Mouse (Mus musculus): ENCODE measurements around the gene Npas2. TPM values are rescaled to one million over a fixed set of nuclear protein-coding genes. Genes with fewer than 3 reads are reported as not detected.

Gene Npas2
- polyA plus RNA-seq, 1 experiment from 2014 or later = 1.8 TPM

DNA sequence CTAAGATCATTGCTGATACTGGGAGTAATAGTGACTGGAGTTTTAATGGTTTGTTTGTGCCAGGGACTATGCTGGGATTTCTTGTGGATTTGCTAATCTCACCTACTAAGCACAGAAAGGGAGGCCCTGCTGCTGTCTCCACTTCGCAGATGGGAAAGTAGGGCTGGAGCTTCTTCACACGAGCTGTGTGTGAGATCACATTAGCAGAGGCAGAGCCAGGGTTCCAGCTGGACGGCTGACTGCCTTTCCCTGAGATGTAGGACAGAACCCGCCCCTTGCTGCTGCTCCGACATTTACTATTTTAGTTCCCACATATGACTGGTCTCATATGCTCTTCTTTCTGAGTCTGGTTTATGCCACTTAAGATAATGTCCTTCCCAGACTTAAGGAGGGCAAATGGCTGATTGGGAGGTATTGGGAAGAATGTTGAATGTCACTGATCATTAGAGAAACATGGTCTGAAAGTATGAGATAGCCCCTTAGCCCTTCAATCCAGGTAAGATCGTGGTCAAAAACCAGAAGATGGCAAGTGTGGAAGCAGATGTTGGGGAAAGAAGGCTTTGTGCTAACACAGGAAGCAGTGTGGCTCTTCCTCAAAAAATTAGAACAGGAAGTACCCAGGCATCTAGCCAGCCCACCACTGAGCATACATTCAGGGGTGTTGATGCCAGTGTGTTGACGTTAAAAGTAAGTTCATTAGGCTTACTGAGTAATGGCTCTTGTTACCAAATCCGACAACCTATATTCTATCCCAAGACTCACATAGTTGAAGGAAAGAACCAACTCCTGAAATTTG, 66.8 kb downstream of the Npas2 start:
- Histone ChIP-seq H3K9me3 (replicated peaks; ENCODE audit: control insufficient read depth, low read length) (no peaks in the 10 kb centered on the region), H3K9ac (ENCODE audit: low read length) (no peak overlapping the region), H3K36me3 (ENCODE audit: control insufficient read depth, insufficient read depth, low read length) (no peaks in the 10 kb centered on the region), H3K27me3 (ENCODE audit: control insufficient read depth, insufficient read depth, low read length) (no peaks in the 10 kb centered on the region), H3K27ac (ENCODE audit: low read length) (no peak overlapping the region), H3K4me1 (ENCODE audit: control insufficient read depth, insufficient read depth, low read length) (no peaks in the 10 kb centered on the region), H3K4me3 (replicated peaks; ENCODE audit: low read length) (no peak overlapping the region), H3K4me2 (ENCODE audit: low read depth, low read length) (no peak overlapping the region)
- 62% methylated on average over 8 of the region's 8 CpGs for WGBS
- no peak for ATAC-seq (ENCODE audit: insufficient read depth, low FRiP score)

DNA sequence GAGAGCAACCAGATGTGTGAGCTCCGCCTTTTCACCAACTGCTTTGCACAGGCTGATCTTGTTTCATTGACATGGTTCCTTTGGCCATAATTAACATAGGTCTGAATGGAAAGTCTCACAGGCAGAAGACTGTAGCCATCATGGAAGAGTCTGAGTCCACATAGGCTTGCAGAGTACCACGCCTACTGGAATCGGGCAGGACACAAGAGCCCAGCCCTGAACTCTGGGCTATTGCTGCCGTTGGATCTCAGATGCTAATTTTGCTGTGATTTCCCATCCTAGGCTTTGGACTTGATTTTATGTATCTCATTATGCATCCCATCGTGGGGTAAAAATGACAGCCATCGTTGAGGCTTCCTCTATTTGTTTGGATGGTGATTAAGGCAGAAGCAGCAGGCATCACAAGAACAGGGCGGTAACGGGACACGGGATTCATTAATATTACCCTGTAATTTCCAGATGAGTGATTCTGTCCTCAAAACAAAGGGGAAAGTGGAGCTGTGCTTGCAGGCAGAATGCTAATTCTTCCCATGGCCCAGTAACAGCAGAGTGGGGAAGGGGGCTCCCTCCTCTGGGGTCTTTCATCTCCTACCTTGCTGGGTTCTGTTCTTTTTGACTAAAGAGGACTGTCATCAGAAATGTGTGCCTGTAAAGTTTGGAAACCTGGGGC, 73.4 kb downstream of the Npas2 start:
- ATAC-seq (ENCODE audit: insufficient read depth, low FRiP score) = no peak
- H3K27ac ChIP-seq (ENCODE audit: low read length) = no peak overlapping the region
- WGBS = 89% methylated on average over 9 of the region's 9 CpGs
- H3K27me3 ChIP-seq (ENCODE audit: control insufficient read depth, insufficient read depth, low read length) = no peaks in the 10 kb centered on the region
- no peaks in the 10 kb centered on the region for H3K9me3 ChIP-seq (replicated peaks; ENCODE audit: control insufficient read depth, low read length)
- no peak overlapping the region for H3K9ac ChIP-seq (ENCODE audit: low read length)
- H3K4me3 ChIP-seq (replicated peaks; ENCODE audit: low read length) = no peak overlapping the region
- no peaks in the 10 kb centered on the region for H3K4me1 ChIP-seq (ENCODE audit: control insufficient read depth, insufficient read depth, low read length)
- H3K4me2 ChIP-seq (ENCODE audit: low read depth, low read length) = no peak overlapping the region
- no peaks in the 10 kb centered on the region for H3K36me3 ChIP-seq (ENCODE audit: control insufficient read depth, insufficient read depth, low read length)

DNA sequence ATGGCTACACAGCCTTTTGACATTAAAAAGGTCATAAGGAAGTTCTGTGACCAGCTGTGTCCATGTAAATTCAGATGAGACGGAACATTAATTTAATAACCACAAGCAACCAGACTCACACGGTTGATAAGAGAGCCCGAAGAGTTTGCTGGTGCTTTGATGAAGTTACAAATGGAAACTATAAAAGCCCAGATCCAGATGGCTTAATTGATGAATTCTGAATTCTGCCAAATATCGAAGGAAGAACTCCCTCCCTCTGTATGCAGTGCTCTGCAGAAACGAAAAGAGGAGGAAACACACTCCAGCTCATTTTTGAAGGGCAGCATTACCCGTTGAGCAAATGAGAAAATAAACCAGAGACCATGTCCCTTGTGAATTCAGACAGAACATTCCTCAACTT, 79.4 kb downstream of the Npas2 start:
- H3K36me3 ChIP-seq (ENCODE audit: control insufficient read depth, insufficient read depth, low read length) = no peaks in the 10 kb centered on the region
- no peaks in the 10 kb centered on the region for H3K27me3 ChIP-seq (ENCODE audit: control insufficient read depth, insufficient read depth, low read length)
- 57% methylated on average over 6 of the region's 6 CpGs for WGBS
- H3K4me3 ChIP-seq (replicated peaks; ENCODE audit: low read length) = no peak overlapping the region
- no peak overlapping the region for H3K9ac ChIP-seq (ENCODE audit: low read length)
- ATAC-seq (ENCODE audit: insufficient read depth, low FRiP score) = no peak
- no peaks in the 10 kb centered on the region for H3K4me1 ChIP-seq (ENCODE audit: control insufficient read depth, insufficient read depth, low read length)
- H3K9me3 ChIP-seq (replicated peaks; ENCODE audit: control insufficient read depth, low read length) = 0 out of 2 replicates have a peak, but pooled peaks cover 6% of the 10 kb centered on the region
- no peak overlapping the region for H3K27ac ChIP-seq (ENCODE audit: low read length)
- no peak overlapping the region for H3K4me2 ChIP-seq (ENCODE audit: low read depth, low read length)

GRCm38 (mm10) chr1:39280391-39280790, 86.9 kb downstream of the Npas2 start:
- Histone ChIP-seq H3K9me3 (replicated peaks; ENCODE audit: control insufficient read depth, low read length) (0 out of 2 replicates have a peak, but pooled peaks cover 6% of the 10 kb centered on the region), H3K27ac (ENCODE audit: low read length) (no peak overlapping the region), H3K4me1 (ENCODE audit: control insufficient read depth, insufficient read depth, low read length) (no peaks in the 10 kb centered on the region), H3K4me2 (ENCODE audit: low read depth, low read length) (no peak overlapping the region), H3K27me3 (ENCODE audit: control insufficient read depth, insufficient read depth, low read length) (no peaks in the 10 kb centered on the region), H3K36me3 (ENCODE audit: control insufficient read depth, insufficient read depth, low read length) (no peaks in the 10 kb centered on the region), H3K9ac (ENCODE audit: low read length) (no peak overlapping the region), H3K4me3 (replicated peaks; ENCODE audit: low read length) (no peak overlapping the region)
- WGBS = 73% methylated on average over 7 of the region's 7 CpGs
- ATAC-seq (ENCODE audit: insufficient read depth, low FRiP score) = no peak

GRCm38 (mm10) chr1:39280989-39281875, 87.7 kb downstream of the Npas2 start:
- no peak overlapping the region for H3K4me2 ChIP-seq (ENCODE audit: low read depth, low read length)
- no peak overlapping the region for H3K27ac ChIP-seq (ENCODE audit: low read length)
- no peaks in the 10 kb centered on the region for H3K27me3 ChIP-seq (ENCODE audit: control insufficient read depth, insufficient read depth, low read length)
- WGBS = 57% methylated on average over 15 of the region's 15 CpGs
- H3K4me1 ChIP-seq (ENCODE audit: control insufficient read depth, insufficient read depth, low read length) = no peaks in the 10 kb centered on the region
- 0 out of 2 replicates have a peak, but pooled peaks cover 6% of the 10 kb centered on the region for H3K9me3 ChIP-seq (replicated peaks; ENCODE audit: control insufficient read depth, low read length)
- no peaks in the 10 kb centered on the region for H3K36me3 ChIP-seq (ENCODE audit: control insufficient read depth, insufficient read depth, low read length)
- no peak overlapping the region for H3K9ac ChIP-seq (ENCODE audit: low read length)
- no peak overlapping the region for H3K4me3 ChIP-seq (replicated peaks; ENCODE audit: low read length)
- ATAC-seq (ENCODE audit: insufficient read depth, low FRiP score) = no peak

GRCm38 (mm10) chr1:39281888-39282287, 88.4 kb downstream of the Npas2 start:
- Histone ChIP-seq H3K9me3 (replicated peaks; ENCODE audit: control insufficient read depth, low read length) (0 out of 2 replicates have a peak, but pooled peaks cover 5% of the 10 kb centered on the region), H3K27me3 (ENCODE audit: control insufficient read depth, insufficient read depth, low read length) (no peaks in the 10 kb centered on the region), H3K4me3 (replicated peaks; ENCODE audit: low read length) (no peak overlapping the region), H3K4me2 (ENCODE audit: low read depth, low read length) (no peak overlapping the region), H3K27ac (ENCODE audit: low read length) (no peak overlapping the region), H3K4me1 (ENCODE audit: control insufficient read depth, insufficient read depth, low read length) (no peaks in the 10 kb centered on the region), H3K36me3 (ENCODE audit: control insufficient read depth, insufficient read depth, low read length) (no peaks in the 10 kb centered on the region), H3K9ac (ENCODE audit: low read length) (no peak overlapping the region)
- 87% methylated on average over 5 of the region's 5 CpGs for WGBS
- ATAC-seq (ENCODE audit: insufficient read depth, low FRiP score) = no peak

DNA sequence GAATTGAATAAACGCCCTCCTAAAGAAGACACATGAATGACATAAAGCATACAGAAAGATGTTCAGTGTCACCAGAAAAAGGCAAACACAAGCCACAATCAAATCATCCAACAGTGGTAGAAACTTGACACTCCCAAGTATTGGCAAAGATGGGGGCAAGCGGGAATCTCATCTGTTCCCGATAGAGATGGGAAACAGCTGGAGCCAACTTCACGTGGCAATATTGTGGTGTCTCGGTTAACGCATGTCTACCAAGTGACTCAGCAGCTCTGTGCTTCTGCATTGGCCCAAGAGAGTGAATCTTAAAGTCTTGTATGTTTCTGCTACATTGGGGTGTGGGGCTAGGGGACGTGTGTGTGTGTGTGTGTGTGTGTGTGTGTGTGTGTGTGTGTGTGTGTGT, 89.8 kb downstream of the Npas2 start:
- Histone ChIP-seq H3K9ac (ENCODE audit: low read length) (no peak overlapping the region), H3K4me3 (replicated peaks; ENCODE audit: low read length) (no peak overlapping the region), H3K9me3 (replicated peaks; ENCODE audit: control insufficient read depth, low read length) (no peaks in the 10 kb centered on the region), H3K4me2 (ENCODE audit: low read depth, low read length) (no peak overlapping the region), H3K27me3 (ENCODE audit: control insufficient read depth, insufficient read depth, low read length) (no peaks in the 10 kb centered on the region), H3K27ac (ENCODE audit: low read length) (no peak overlapping the region), H3K4me1 (ENCODE audit: control insufficient read depth, insufficient read depth, low read length) (no peaks in the 10 kb centered on the region), H3K36me3 (ENCODE audit: control insufficient read depth, insufficient read depth, low read length) (no peaks in the 10 kb centered on the region)
- no peak for ATAC-seq (ENCODE audit: insufficient read depth, low FRiP score)
- 44% methylated on average over 6 of the region's 7 CpGs for WGBS

DNA sequence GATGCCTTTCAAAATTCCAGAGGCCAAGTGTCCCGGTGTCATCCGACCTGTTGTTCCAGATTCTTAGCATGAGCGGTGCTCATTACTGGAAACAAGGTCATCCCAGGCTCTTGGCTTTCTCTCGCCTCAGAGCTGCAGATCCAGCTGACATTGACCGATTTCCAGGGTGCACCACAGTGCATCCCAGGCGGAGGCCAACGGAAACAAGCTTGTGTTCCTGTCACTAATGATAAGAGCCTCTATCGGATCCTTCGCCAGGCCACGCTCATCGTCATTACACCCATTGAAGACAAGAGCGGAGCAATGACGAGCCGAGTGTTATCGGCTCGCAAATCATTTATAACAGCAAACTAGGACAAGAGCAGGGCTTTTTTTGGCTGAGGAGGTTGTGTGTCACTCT, 91.3 kb downstream of the Npas2 start:
- no peak overlapping the region for H3K4me2 ChIP-seq (ENCODE audit: low read depth, low read length)
- H3K27me3 ChIP-seq (ENCODE audit: control insufficient read depth, insufficient read depth, low read length) = no peaks in the 10 kb centered on the region
- no peak for ATAC-seq (ENCODE audit: insufficient read depth, low FRiP score)
- H3K9me3 ChIP-seq (replicated peaks; ENCODE audit: control insufficient read depth, low read length) = no peaks in the 10 kb centered on the region
- H3K4me1 ChIP-seq (ENCODE audit: control insufficient read depth, insufficient read depth, low read length) = no peaks in the 10 kb centered on the region
- 77% methylated on average over 16 of the region's 16 CpGs for WGBS
- no peak overlapping the region for H3K9ac ChIP-seq (ENCODE audit: low read length)
- no peaks in the 10 kb centered on the region for H3K36me3 ChIP-seq (ENCODE audit: control insufficient read depth, insufficient read depth, low read length)
- H3K4me3 ChIP-seq (replicated peaks; ENCODE audit: low read length) = no peak overlapping the region
- no peak overlapping the region for H3K27ac ChIP-seq (ENCODE audit: low read length)

GRCm38 (mm10) chr1:39287076-39287475, 93.5 kb downstream of the Npas2 start:
- WGBS = 93% methylated on average over 9 of the region's 9 CpGs

More at GRCm38 (mm10) chr1:39287076-39287475, 93.5 kb downstream of the Npas2 start:
- H3K27ac ChIP-seq (ENCODE audit: low read length) = no peak overlapping the region
- H3K36me3 ChIP-seq (ENCODE audit: control insufficient read depth, insufficient read depth, low read length) = no peaks in the 10 kb centered on the region
- H3K9ac ChIP-seq (ENCODE audit: low read length) = no peak overlapping the region
- no peak overlapping the region for H3K4me2 ChIP-seq (ENCODE audit: low read depth, low read length)
- no peak overlapping the region for H3K4me3 ChIP-seq (replicated peaks; ENCODE audit: low read length)
- no peaks in the 10 kb centered on the region for H3K27me3 ChIP-seq (ENCODE audit: control insufficient read depth, insufficient read depth, low read length)
- H3K9me3 ChIP-seq (replicated peaks; ENCODE audit: control insufficient read depth, low read length) = no peaks in the 10 kb centered on the region
- no peaks in the 10 kb centered on the region for H3K4me1 ChIP-seq (ENCODE audit: control insufficient read depth, insufficient read depth, low read length)
- no peak for ATAC-seq (ENCODE audit: insufficient read depth, low FRiP score)

All from stomach, embryonic 16.5 days (tissue).